Mouse (Mus musculus) left cerebral cortex, postnatal 10 days (tissue): ENCODE data around the gene Mpv17. TPM values are rescaled to one million over a fixed set of nuclear protein-coding genes. Genes with fewer than 3 reads are reported as not detected.

Experiments used
- DNase-seq, 2 experiments: peaks; one replicate each; pipeline ENCODE4 v3.0.0; 2021 to 2022; ENCODE audit warnings: low spot score in 2 of 2, mixed read lengths in 1 of 2; ENCODE audit errors: extremely low spot score in 1 of 2
- intact Hi-C: fragments of 180-260 bp; cut with DNase I; formaldehyde crosslinking; loops from one replicate; pipeline ENCODE4 v1.15.1; 2025
- total RNA-seq, 2 experiments: library from RNA; stranded (reverse); gene quantifications; 2 replicates each; pipeline ENCODE4 v1.2.3; 2021

Gene Mpv17
- total RNA-seq: 10 to 100 TPM; 35.7 to 36.2 TPM

DNA sequence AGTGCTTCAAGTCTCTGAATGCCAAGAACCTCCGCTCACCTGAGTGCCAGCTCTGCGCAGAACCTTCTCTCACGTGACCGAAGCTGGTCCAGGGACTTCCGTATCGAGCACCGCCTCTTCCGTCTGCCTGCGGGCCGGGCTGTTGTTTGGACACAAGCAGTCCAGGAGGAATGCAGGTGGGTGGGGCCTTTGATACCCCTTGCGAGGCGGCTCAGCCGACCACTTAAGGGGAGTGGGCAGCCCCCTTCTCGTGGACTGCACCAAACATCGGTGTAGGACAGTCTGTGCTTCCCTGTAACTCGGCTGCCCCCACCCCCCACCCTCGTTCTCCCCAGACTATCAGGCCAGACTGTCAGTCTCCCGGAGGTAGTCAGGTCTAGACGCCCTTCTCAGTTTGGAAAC is at the start of gene Mpv17:
Gene Mpv17 (minus strand): TSS at position 100 of the 402 bp plus-strand sequence.
- DNase-seq: peak; percentile 77 to 88
- intact Hi-C loops: no loop called here

DNA sequence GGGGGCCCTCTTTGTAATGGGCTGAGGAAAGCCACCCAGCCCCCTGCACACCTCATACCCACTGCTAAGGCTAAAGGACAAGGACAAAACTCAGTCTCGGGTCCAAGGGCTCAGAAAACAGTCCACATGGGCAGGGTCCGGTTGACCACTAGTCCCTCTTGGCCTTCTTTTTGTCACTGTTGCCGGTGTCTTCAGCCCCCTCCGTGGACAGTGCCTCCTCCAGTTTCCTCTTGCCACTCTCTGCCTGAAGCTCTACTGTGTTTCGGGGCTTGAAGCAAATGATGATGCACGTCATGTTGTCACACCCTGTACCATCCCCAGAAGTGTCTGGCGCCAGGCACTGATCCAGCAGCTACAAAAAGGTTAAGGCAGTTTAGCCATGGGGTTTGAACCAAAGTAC is 48.9 kb upstream of the Mpv17 start:
- intact Hi-C loops: no loop called here
- no peak for DNase-seq

DNA sequence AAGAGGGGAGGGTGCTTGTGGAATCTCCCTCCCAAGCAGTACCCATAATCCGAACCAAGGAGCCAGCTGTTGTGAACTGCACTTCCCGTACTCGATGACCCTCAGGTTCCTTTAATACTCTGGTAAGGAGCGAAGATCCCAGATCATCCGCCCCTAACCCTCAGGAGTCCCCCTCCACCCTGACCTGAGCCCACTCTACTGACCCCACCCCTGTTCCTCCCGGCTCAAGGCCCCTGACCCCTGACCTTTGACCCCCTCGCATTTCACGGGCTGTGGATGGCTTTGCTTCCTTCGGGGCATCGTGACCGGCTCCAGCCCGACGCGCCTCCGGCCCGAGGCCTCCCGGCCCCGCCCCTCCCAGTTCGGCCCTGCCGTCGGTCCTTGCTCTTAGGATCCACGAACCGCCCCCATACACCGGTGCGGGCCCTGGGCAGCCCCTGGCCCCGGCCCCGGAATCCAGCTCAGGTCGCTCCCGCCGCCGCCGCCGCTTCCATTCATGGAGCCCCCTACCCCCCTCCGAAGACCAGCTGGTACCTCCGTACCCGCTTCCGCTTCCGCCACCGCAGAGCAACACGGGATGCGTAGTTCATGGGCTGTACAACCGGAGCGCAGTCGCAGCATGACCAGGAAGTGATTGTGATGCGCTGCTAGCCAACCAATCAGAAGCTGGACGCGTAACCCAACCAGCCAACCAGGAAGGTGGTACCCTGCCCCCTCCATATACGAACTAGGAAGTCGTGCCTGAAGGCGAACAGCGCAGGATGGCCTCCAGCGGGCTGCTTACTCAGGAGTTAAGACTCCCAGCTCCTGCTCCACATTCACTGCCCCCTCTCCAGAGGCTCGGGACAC is 47.9 kb upstream of the Mpv17 start, which contains the start of gene Zfp513:
Gene Zfp513 (minus strand): TSS at position 562 of the 849 bp plus-strand sequence.
- DNase-seq: peak; percentile 97 to 99
- intact Hi-C loops: no loop called here

DNA sequence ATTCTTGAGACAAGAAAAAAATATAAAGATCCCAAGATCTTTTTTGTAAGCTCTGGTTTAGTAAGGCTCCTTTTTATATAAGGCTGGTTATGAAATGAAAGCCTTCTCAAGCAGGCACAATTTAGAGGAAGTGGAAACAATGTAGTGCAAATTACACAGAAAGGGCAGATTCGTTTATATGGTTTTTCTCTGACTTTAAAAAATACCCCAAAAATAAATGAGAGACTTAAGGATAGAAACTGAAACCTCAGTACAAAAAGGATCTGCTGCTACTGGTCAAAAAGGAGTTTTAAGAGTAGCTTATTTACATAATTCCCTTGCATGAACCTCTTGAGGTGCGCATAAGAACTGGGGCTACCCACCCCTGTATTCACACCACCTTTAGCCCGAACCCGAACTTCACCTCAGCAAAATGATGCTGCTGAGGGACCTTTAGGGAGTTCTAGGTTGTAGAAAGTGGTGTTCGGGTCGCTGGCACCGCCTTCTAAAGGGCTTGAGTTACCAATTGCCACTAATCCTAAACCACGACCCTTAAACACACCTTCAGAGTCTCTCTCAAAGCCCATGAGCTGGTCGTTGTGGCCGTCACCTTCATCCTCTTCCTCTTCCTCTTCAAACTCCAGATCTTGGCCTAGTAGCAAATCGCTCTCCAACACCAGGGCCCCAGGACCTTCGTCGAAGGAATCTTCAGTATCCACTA is 47.1 kb upstream of the Mpv17 start:
- intact Hi-C loops: no loop called here
- no peak for DNase-seq

DNA sequence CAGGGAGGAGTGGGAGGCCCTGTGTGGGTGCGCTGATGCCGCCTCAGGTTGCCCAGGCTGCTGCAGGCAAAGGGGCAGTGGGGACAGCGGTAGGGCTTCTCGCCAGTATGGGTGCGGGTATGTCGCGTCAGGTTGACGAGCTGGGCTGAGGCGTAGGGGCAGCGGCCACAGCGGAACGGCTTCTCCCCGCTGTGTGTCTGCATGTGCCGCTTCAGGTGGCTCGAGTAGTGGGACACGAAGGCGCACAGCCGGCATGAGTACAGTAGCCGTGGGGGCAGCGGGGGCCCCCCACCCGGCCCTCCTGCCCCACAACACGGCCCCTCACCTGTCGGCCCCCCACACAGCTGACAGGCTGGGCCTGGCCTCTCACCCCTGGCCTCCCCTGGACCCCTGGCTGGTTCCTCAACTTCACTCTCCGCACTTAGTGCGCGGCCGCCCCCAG is 46.3 kb upstream of the Mpv17 start:
- intact Hi-C loops: no loop called here
- peak in 1 of 2 experiments; percentile 68 for DNase-seq

DNA sequence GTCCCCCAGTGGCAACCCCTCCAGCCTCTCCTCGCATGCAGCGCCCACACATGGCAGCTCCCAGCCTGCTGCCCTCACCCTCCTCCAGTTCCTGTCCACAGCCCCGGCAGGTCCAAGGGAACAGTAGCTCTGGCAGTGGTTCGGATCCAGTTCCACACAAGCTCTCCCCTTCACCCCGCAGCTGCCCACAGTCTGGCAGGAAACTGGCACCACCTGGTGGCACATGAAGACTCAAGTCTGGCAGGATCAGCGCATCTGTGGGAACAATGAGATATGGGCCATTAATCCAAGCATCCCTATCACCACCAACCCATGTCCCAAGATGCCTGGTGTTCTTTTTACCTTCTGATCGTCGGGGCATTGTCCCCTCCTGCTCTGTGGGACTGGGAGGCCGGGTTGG is 45.8 kb upstream of the Mpv17 start:
- intact Hi-C loops: loop anchor here (5.0 kb wide), 1 partner anchor 52 kb away; the partner anchor contains the start of gene Krtcap3
- peak in 1 of 2 experiments; percentile 49 for DNase-seq

- no peak for DNase-seq
- intact Hi-C loops: loop anchor here (5.0 kb wide), 1 partner anchor 53 kb away; the partner anchor contains the start of gene Krtcap3
Measured at GRCm38 (mm10) chr5:31199321-31199892, 45.4 kb upstream of the Mpv17 start.

GRCm38 (mm10) chr5:31198616-31199320 is 44.7 kb upstream of the Mpv17 start:
- no peak for DNase-seq
- intact Hi-C loops: loop anchor here (5.0 kb wide), 1 partner anchor 54 kb away; the partner anchor contains the start of gene Krtcap3

GRCm38 (mm10) chr5:31198170-31198569 is 44.1 kb upstream of the Mpv17 start:
- intact Hi-C loops: loop anchor here (5.0 kb wide), 1 partner anchor 54 kb away; the partner anchor contains the start of gene Krtcap3
- DNase-seq: no peak

DNA sequence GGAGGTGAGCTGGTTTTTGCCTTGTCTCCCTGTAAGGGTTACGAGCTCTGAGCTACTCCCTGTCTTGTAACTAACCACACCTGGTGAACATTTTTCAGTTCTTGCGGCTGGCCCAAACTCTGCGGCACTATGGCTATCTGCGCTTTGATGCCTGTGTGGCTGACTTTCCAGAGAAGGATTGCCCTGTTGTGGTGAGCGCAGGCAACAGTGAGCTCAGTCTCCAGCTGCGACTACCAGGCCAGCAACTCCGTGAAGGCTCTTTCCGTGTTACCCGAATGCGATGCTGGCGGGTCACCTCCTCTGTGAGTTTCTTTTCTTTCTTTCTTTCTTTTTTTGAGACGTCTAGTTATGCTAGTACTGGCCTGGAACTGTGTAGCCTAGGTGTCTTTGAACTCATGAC is 43.0 kb upstream of the Mpv17 start:
- no peak for DNase-seq
- intact Hi-C loops: loop anchor here (5.0 kb wide), 1 partner anchor 55 kb away; the partner anchor contains the start of gene Krtcap3

- no peak for DNase-seq
- intact Hi-C loops: loop anchor here (5.0 kb wide), 1 partner anchor 56 kb away; the partner anchor contains the start of gene Krtcap3
Measured at GRCm38 (mm10) chr5:31196207-31196606, 42.2 kb upstream of the Mpv17 start.

DNA sequence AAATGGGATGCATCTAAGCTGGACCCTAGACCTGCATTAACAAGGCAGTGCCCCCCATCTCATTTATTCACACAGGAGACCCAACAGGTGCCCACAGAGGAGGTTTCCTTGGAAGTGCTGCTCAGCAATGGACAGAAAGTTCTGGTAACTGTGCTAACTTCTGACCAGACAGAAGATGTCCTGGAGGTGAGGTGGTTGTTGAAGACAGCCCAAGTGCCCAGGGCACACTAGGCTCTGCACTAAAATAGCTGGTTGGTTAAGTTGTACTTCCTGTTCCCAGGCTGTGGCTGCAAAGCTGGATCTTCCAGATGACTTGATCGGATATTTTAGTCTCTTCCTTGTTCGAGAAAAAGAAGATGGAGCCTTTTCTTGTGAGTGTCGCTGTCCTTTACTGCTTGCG is 41.6 kb upstream of the Mpv17 start:
- DNase-seq: no peak
- intact Hi-C loops: loop anchor here (5.0 kb wide), 1 partner anchor 57 kb away; the partner anchor contains the start of gene Krtcap3

- no peak for DNase-seq
- intact Hi-C loops: loop anchor here (5.0 kb wide), 1 partner anchor 58 kb away; the partner anchor contains the start of gene Krtcap3
Measured at GRCm38 (mm10) chr5:31194486-31195485, 40.7 kb upstream of the Mpv17 start.

GRCm38 (mm10) chr5:31193631-31194281 is 39.7 kb upstream of the Mpv17 start:
- no peak for DNase-seq
- intact Hi-C loops: no loop called here

GRCm38 (mm10) chr5:31192939-31193630 is 39.0 kb upstream of the Mpv17 start, which contains the start of the genes Snx17 and Eif2b4:
Gene Snx17 (plus strand): TSS chr5:31193227.
Gene Eif2b4 (minus strand): TSS chr5:31193430.
- intact Hi-C loops: no loop called here
- peak; percentile 99 for DNase-seq
